Mouse (Mus musculus) C2C12 (cell line): ENCODE measurements around the gene Zdhhc1. TPM values are rescaled to one million over a fixed set of nuclear protein-coding genes. Genes with fewer than 3 reads are reported as not detected.

Experiments used
- H3K27me3 ChIP-seq: one replicate; pipeline ENCODE4 v1.6.1; 2011; ENCODE audit not compliant: control insufficient read depth, insufficient read depth, insufficient read length
- H3K36me3 ChIP-seq: one replicate; pipeline ENCODE4 v1.6.1; 2011; ENCODE audit not compliant: control insufficient read depth, insufficient read depth
- H3K4me3 ChIP-seq: one replicate; pipeline ENCODE4 v1.5.1; 2011; ENCODE audit warnings: mild to moderate bottlenecking, control low read depth; ENCODE audit not compliant: poor library complexity, insufficient read depth, severe bottlenecking
- H3K79me2 ChIP-seq: one replicate; pipeline ENCODE4 v1.6.1; 2011; ENCODE audit not compliant: control insufficient read depth, insufficient read depth
- H3K79me3 ChIP-seq: one replicate; pipeline ENCODE4 v1.6.1; 2011; ENCODE audit warnings: low read depth, control low read depth
- H3ac ChIP-seq: one replicate; pipeline ENCODE3; 2011; ENCODE audit warnings: low read depth; ENCODE audit not compliant: control insufficient read depth, insufficient read length
- CEBPB ChIP-seq: IDR thresholded peaks from one replicate; pipeline ENCODE4 v1.6.1; 2011; ENCODE audit warnings: low read depth, mild to moderate bottlenecking, control low read depth, moderate library complexity
- CTCF ChIP-seq: IDR thresholded peaks from one replicate; pipeline ENCODE4 v1.5.1; 2011; ENCODE audit not compliant: control insufficient read depth, insufficient read depth, insufficient read length
- FOSL1 ChIP-seq: IDR thresholded peaks from one replicate; pipeline ENCODE4 v1.8.0; 2011; ENCODE audit warnings: mild to moderate bottlenecking, low read length; ENCODE audit not compliant: poor library complexity, insufficient read depth, severe bottlenecking
- MAX ChIP-seq: IDR thresholded peaks from one replicate; pipeline ENCODE4 v1.6.1; 2011; ENCODE audit warnings: mild to moderate bottlenecking, control low read depth
- MYOD1 ChIP-seq: IDR thresholded peaks from one replicate; pipeline ENCODE4 v1.6.1; 2011; ENCODE audit warnings: low read depth; ENCODE audit not compliant: control insufficient read depth, insufficient read length
- MYOG ChIP-seq: IDR thresholded peaks from one replicate; pipeline ENCODE4 v1.6.1; 2011; ENCODE audit not compliant: control insufficient read depth, insufficient read length; ENCODE audit errors: extremely low read depth
- USF1 ChIP-seq: IDR thresholded peaks from one replicate; pipeline ENCODE4 v1.6.1; 2011; ENCODE audit warnings: low read depth, mild to moderate bottlenecking, control low read depth, moderate library complexity
- polyA plus RNA-seq: library from polyadenylated mRNA; unstranded; fragments of >200 nt; fragmentation: generic; extraction: Trizol; gene quantifications from one replicate; pipeline ENCODE4 v1.2.1, GENCODE M21; 2012; ENCODE audit warnings: missing spikeins

Gene Zdhhc1
- polyA plus RNA-seq, 1 experiment = 8.8 TPM

- H3K27me3 ChIP-seq = peaks cover 17% of the 10 kb centered on the region
- H3K79me3 ChIP-seq = no peaks in the 10 kb centered on the region
These were observed 63.2 kb downstream of the Zdhhc1 start for GRCm38 (mm10) chr8:105433511-105433910.

GRCm38 (mm10) chr8:105433021-105433420, 63.7 kb downstream of the Zdhhc1 start:
- Histone ChIP-seq H3ac (no peak overlapping the region), H3K27me3 (peaks cover 22% of the 10 kb centered on the region), H3K79me2 (no peaks in the 10 kb centered on the region), H3K4me3 (no peak overlapping the region), H3K79me3 (no peaks in the 10 kb centered on the region), H3K36me3 (no peaks in the 10 kb centered on the region)
- TF ChIP-seq CEBPB = no peak
- no peak for TF ChIP-seq MYOD1
- TF ChIP-seq FOSL1 = no peak
- no peak for TF ChIP-seq MYOG
- no peak for TF ChIP-seq USF1
- TF ChIP-seq CTCF = no peak
- no peak for TF ChIP-seq MAX

More at GRCm38 (mm10) chr8:105433511-105433910, 63.2 kb downstream of the Zdhhc1 start:
- H3ac ChIP-seq = no peak overlapping the region
- TF ChIP-seq FOSL1 (no peak), USF1 (no peak)
- no peak overlapping the region for H3K4me3 ChIP-seq
- H3K36me3 ChIP-seq = no peaks in the 10 kb centered on the region
- no peaks in the 10 kb centered on the region for H3K79me2 ChIP-seq

DNA sequence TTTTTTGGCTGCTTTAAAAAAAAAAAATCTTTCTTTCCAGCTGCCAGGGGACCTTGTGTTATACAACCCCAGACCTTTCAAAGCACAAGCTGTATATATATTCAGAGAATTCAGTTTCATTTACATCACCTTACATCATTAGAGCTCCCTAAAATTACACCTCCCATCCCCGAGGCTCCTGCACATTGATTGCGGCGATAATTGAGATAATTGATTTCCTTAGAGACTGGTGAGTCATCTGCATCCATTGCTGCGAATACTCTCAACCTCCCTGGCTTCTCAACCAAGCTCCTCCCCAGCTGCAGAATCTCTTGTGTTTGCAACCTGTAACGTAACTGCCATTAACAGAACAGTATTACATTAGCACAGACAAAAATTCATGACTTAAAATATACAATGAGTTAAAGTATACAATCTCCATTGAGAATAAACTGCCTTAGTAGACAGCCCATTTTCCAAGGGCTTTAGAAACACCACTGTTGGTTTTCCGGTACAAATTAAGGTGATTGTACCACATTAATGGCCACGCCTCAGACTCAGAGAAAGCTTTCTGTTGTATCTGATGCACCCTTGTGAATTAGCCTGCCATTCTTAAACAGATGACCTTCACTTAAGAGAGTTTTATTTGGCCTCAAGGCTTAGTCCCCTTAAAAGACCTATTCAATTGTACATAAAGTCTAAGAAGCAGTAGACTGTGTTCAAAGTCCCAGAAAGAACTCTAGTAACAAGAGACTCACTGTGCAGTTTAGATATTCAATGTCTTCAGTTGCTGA, 64.8 kb downstream of the Zdhhc1 start:
- TF ChIP-seq USF1 = no peak
- H3ac ChIP-seq = no peak overlapping the region
- no peaks in the 10 kb centered on the region for H3K36me3 ChIP-seq
- H3K79me2 ChIP-seq = no peaks in the 10 kb centered on the region
- H3K79me3 ChIP-seq = no peaks in the 10 kb centered on the region
- H3K4me3 ChIP-seq = no peak overlapping the region
- peaks cover 28% of the 10 kb centered on the region for H3K27me3 ChIP-seq

GRCm38 (mm10) chr8:105426878-105427277, 69.8 kb downstream of the Zdhhc1 start:
- H3K79me2 ChIP-seq = no peaks in the 10 kb centered on the region
- H3K79me3 ChIP-seq = no peaks in the 10 kb centered on the region
- H3K27me3 ChIP-seq = peaks cover 42% of the 10 kb centered on the region
- TF ChIP-seq CTCF = no peak
- TF ChIP-seq MYOG = no peak
- no peak for TF ChIP-seq MYOD1
- no peak for TF ChIP-seq USF1
- no peak for TF ChIP-seq FOSL1
- no peak for TF ChIP-seq CEBPB
- H3K36me3 ChIP-seq = no peaks in the 10 kb centered on the region
- H3ac ChIP-seq = no peak overlapping the region
- H3K4me3 ChIP-seq = no peak overlapping the region

Other genes starting within 250 kb of the Zdhhc1 start
- 7.6 TPM for gene B3gnt9, start 241.7 kb downstream of the Zdhhc1 start, polyA plus RNA-seq
- 27.3 TPM for gene Tradd, start 232.3 kb downstream of the Zdhhc1 start, polyA plus RNA-seq
- gene Fbxl8, start 232.3 kb downstream of the Zdhhc1 start, polyA plus RNA-seq = 7.6 TPM
- gene Hsf4, start 227.1 kb downstream of the Zdhhc1 start, polyA plus RNA-seq = 3.4 TPM
- 9.8 TPM for gene Nol3, start 220.8 kb downstream of the Zdhhc1 start, polyA plus RNA-seq
- 6.0 TPM for gene 4931428F04Rik, start 207.0 kb downstream of the Zdhhc1 start, polyA plus RNA-seq
- gene Exoc3l, start 200.8 kb downstream of the Zdhhc1 start, polyA plus RNA-seq = 0.97 TPM
- gene E2f4, start 199.2 kb downstream of the Zdhhc1 start, polyA plus RNA-seq = 59.5 TPM
- 0.50 TPM for gene Elmo3, start 191.3 kb downstream of the Zdhhc1 start, polyA plus RNA-seq
- gene Lrrc29, start 170.6 kb downstream of the Zdhhc1 start, polyA plus RNA-seq = 0.69 TPM
- 122 TPM for gene Tmem208, start 170.5 kb downstream of the Zdhhc1 start, polyA plus RNA-seq
- 30.7 TPM for gene Fhod1, start 148.9 kb downstream of the Zdhhc1 start, polyA plus RNA-seq
- 6.6 TPM for gene Slc9a5, start 148.1 kb downstream of the Zdhhc1 start, polyA plus RNA-seq
- 2.0 TPM for gene Plekhg4, start 123.6 kb downstream of the Zdhhc1 start, polyA plus RNA-seq
- gene Kctd19, start 83.4 kb downstream of the Zdhhc1 start, polyA plus RNA-seq = 0.01 TPM
- gene Lrrc36, start 83.3 kb downstream of the Zdhhc1 start, polyA plus RNA-seq = not detected
- gene Tppp3, start 25.4 kb downstream of the Zdhhc1 start, polyA plus RNA-seq = 219 TPM
- 0.11 TPM for gene Hsd11b2, start 21.9 kb upstream of the Zdhhc1 start, polyA plus RNA-seq
- gene Atp6v0d1, start 69.1 kb upstream of the Zdhhc1 start, polyA plus RNA-seq = 95.1 TPM
- gene Ripor1, start 108.4 kb upstream of the Zdhhc1 start, polyA plus RNA-seq = 28.7 TPM
- 30.2 TPM for gene Ctcf, start 139.7 kb upstream of the Zdhhc1 start, polyA plus RNA-seq
- 0.18 TPM for gene Agrp, start 140.5 kb upstream of the Zdhhc1 start, polyA plus RNA-seq
- gene Carmil2, start 189.4 kb upstream of the Zdhhc1 start, polyA plus RNA-seq = 0.49 TPM
- 30.4 TPM for gene Acd, start 204.2 kb upstream of the Zdhhc1 start, polyA plus RNA-seq
- gene Pard6a, start 204.2 kb upstream of the Zdhhc1 start, polyA plus RNA-seq = 16.4 TPM
- 0.09 TPM for gene 4933405L10Rik, start 210.8 kb upstream of the Zdhhc1 start, polyA plus RNA-seq
- 24.8 TPM for gene Enkd1, start 211.3 kb upstream of the Zdhhc1 start, polyA plus RNA-seq